Comparison of ENCODE assay signal across 10 mouse cellular contexts in the genomic region with DNA sequence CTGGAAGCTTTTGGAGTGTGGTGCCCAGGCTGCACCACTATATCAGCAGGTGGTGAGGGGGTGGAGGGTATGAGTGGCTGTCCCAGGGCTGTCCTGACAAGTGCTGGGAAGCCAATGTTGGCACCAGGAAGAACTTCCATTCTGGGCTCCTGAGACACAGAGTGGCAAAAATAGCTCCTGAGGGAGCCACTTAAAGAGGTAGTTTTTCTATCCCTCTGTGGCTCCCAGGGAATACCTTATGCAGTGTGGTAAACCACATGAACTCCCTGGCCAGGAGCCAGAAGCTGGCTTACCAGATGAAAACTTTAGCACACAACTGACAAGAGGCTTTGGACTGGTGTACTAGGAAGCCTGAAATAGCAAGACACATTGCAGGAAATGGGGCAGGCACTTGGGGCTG. TPM values are rescaled to one million over a fixed set of nuclear protein-coding genes. Genes with fewer than 3 reads are reported as not detected.
DNase-seq lines count a peak whose midpoint lies in the region; ATAC-seq and TF ChIP-seq lines count a peak whose summit lies in the region.
"Had no signal": no experiment of that assay in that cellular context is flagged by ENCODE, and none has a peak within 500 bp of the region (broad histone marks: within the 10 kb centered on the region; RNA-seq: fewer than 3 reads in every experiment).

No protein-coding gene starts in this region.

- H3K4me1 ChIP-seq in midbrain, embryonic 16.5 days (ENCODE audit: control insufficient read depth, insufficient read depth, low read length) = no peaks in the 10 kb centered on the region

- no peaks in the 10 kb centered on the region for H3K9me3 ChIP-seq in midbrain, embryonic 16.5 days (replicated peaks; ENCODE audit: control insufficient read depth, low read length, poor library complexity, severe bottlenecking)

- H3K4me3 ChIP-seq in gastrocnemius, adult 2 months = no peak overlapping the region
- no peak overlapping the region for H3K4me3 ChIP-seq in midbrain, embryonic 16.5 days (ENCODE audit: low read depth, low read length)
- H3K4me3 ChIP-seq: erythroblast, embryonic 14.5 days had no signal

- no peak overlapping the region for H3K9ac ChIP-seq in midbrain, embryonic 16.5 days (ENCODE audit: low read depth, low read length)

- no peaks in the 10 kb centered on the region for H3K27me3 ChIP-seq in midbrain, embryonic 16.5 days (ENCODE audit: control insufficient read depth, insufficient read depth, low read depth, low read length)

- H3K27ac ChIP-seq in gastrocnemius, adult 2 months = peak overlapping the region; percentile 85
- no peak overlapping the region for H3K27ac ChIP-seq in midbrain, embryonic 16.5 days (ENCODE audit: low read length)

- ATAC-seq in midbrain, embryonic 16.5 days = no peak

- H3K36me3 ChIP-seq in midbrain, embryonic 16.5 days (ENCODE audit: control insufficient read depth, insufficient read depth, low read length) = peaks cover under 1% of the 10 kb centered on the region

- no peak for TF ChIP-seq CTCF in gastrocnemius, adult 2 months (IDR thresholded peaks at IDR 0.05)

- intact Hi-C loops in gastrocnemius, adult 2 months (cut with DNase I) = no loop called here

- DNase-seq in lung, adult 18-20 months = peak; percentile 15 to 16
- DNase-seq in lung, postnatal 14 days = no peak
- DNase-seq in gastrocnemius, adult 2 months = peak; percentile 93
- peak; percentile 89 for DNase-seq in heart, postnatal 4 days
- DNase-seq in right cerebral cortex, postnatal 4 days = peak; percentile 56
- no peak for DNase-seq in neural tube, embryonic 10.5 days (ENCODE audit: extremely low spot score, low spot score)
- no peak for DNase-seq in ovary, postnatal 36 days (ENCODE audit: low spot score)
- DNase-seq: lung, postnatal 10 days had no signal

- H3K4me2 ChIP-seq in midbrain, embryonic 16.5 days (ENCODE audit: low read length) = no peak overlapping the region

RNA-seq across cellular contexts. Expression of gene 4931440F15Rik, which starts 47.5 kb away (rescaled TPM):
- 1 to 10 TPM; 2.7 to 2.8 TPM for total RNA-seq in gastrocnemius, adult 2 months (2021)
- 1 to 10 TPM; 1.1 to 1.5 TPM for total RNA-seq in heart, postnatal 4 days (2021)
- polyA plus RNA-seq in midbrain, embryonic 16.5 days (2015; fragmentation: Nextera tagmentation; extraction: Ambion mirVana) = 0.83 TPM in 2 replicates
- polyA plus RNA-seq: erythroblast, embryonic 14.5 days had no signal

Comparison
In these comparisons a context has a peak if more than half of its experiments do, and no peak if none do; other contexts are left out.
1. DNase-seq: peak in lung, adult 18-20 months (2 of 2), gastrocnemius, adult 2 months (single experiment), heart, postnatal 4 days (single experiment) and right cerebral cortex, postnatal 4 days (single experiment); none in lung, postnatal 14 days (single experiment), neural tube, embryonic 10.5 days (single experiment) and ovary, postnatal 36 days (single experiment).